Mouse (Mus musculus): ENCODE results near the gene Shroom3. TPM values are rescaled to one million over a fixed set of nuclear protein-coding genes. Genes with fewer than 3 reads are reported as not detected.
A peak's percentile ranks its signal among the peaks of the same experiment; 100 is the strongest.

The Shroom3 gene
- polyA plus RNA-seq, 1 experiment from 2014 or later: 2.5 TPM

- Histone ChIP-seq H3K9me3 (no peaks in the 10 kb centered on the region; the same call in 1 of the 2 replicates), H3K9ac (replicated peaks) (no peak overlapping the region), H3K4me2 (replicated peaks) (no peak overlapping the region), H3K36me3 (no peaks in the 10 kb centered on the region), H3K27ac (no peak overlapping the region), H3K27me3 (no peaks in the 10 kb centered on the region), H3K4me1 (replicated peaks) (peaks cover 4% of the 10 kb centered on the region; the same call in 1 of the 2 replicates), H3K4me3 (replicated peaks) (no peak overlapping the region)
- 25% methylated on average over 11 of the region's 11 CpGs for WGBS
- no peak for ATAC-seq
Measured at GRCm38 (mm10) chr5:92796089-92796990, 113.1 kb downstream of the Shroom3 start.

- Histone ChIP-seq H3K9me3 (no peaks in the 10 kb centered on the region; the same call in 1 of the 2 replicates), H3K27me3 (no peaks in the 10 kb centered on the region), H3K27ac (no peak overlapping the region), H3K36me3 (no peaks in the 10 kb centered on the region), H3K4me1 (replicated peaks) (peaks cover 4% of the 10 kb centered on the region; the same call in 1 of the 2 replicates), H3K4me3 (replicated peaks) (no peak overlapping the region), H3K4me2 (replicated peaks) (no peak overlapping the region), H3K9ac (replicated peaks) (no peak overlapping the region)
- 86% methylated on average over 3 of the region's 3 CpGs for WGBS
- ATAC-seq: no peak
Measured at GRCm38 (mm10) chr5:92797981-92798380, 114.7 kb downstream of the Shroom3 start.

GRCm38 (mm10) chr5:92804379-92804778 is 121.1 kb downstream of the Shroom3 start:
- Histone ChIP-seq H3K27me3 (peaks cover 5% of the 10 kb centered on the region; the same call in 1 of the 2 replicates), H3K9ac (replicated peaks) (0 out of 2 replicates have a peak overlapping the region, but pooled peaks have one; percentile 19), H3K36me3 (no peaks in the 10 kb centered on the region), H3K9me3 (no peaks in the 10 kb centered on the region), H3K27ac (no peak overlapping the region), H3K4me3 (replicated peaks) (no peak overlapping the region), H3K4me2 (replicated peaks) (no peak overlapping the region), H3K4me1 (replicated peaks) (peaks cover 20% of the 10 kb centered on the region)
- no peak for ATAC-seq
- WGBS: 17% methylated on average over 7 of the region's 7 CpGs

- 0 out of 2 replicates have a peak overlapping the region, but pooled peaks have one; percentile 7 for H3K27ac ChIP-seq
- peak; percentile 75 for ATAC-seq
Measured at GRCm38 (mm10) chr5:92808503-92809415, 125.5 kb downstream of the Shroom3 start.

GRCm38 (mm10) chr5:92809416-92809750 is 126.1 kb downstream of the Shroom3 start:
- peaks cover 15% of the 10 kb centered on the region; the same call in 1 of the 2 replicates for H3K27me3 ChIP-seq
- H3K4me2 ChIP-seq (replicated peaks): peak overlapping the region; percentile 55
- 0 out of 2 replicates have a peak overlapping the region, but pooled peaks have one; percentile 7 for H3K27ac ChIP-seq
- WGBS: 14% methylated on average over 13 of the region's 13 CpGs
- H3K9ac ChIP-seq (replicated peaks): peak overlapping the region; percentile 44
- H3K4me1 ChIP-seq (replicated peaks): peaks cover 44% of the 10 kb centered on the region
- H3K4me3 ChIP-seq (replicated peaks): peak overlapping the region; percentile 35
- 0 out of 2 replicates have a peak, but pooled peaks have one; percentile 5 for ATAC-seq
- H3K9me3 ChIP-seq: no peaks in the 10 kb centered on the region
- no peaks in the 10 kb centered on the region for H3K36me3 ChIP-seq

More at GRCm38 (mm10) chr5:92808503-92809415, 125.5 kb downstream of the Shroom3 start:
- Histone ChIP-seq H3K9ac (replicated peaks) (peak overlapping the region; percentile 44), H3K36me3 (no peaks in the 10 kb centered on the region), H3K4me2 (replicated peaks) (peak overlapping the region; percentile 55), H3K4me1 (replicated peaks) (peaks cover 50% of the 10 kb centered on the region), H3K9me3 (no peaks in the 10 kb centered on the region), H3K27me3 (peaks cover 15% of the 10 kb centered on the region; the same call in 1 of the 2 replicates), H3K4me3 (replicated peaks) (peak overlapping the region; percentile 35)
- 2% methylated on average over 28 of the region's 28 CpGs for WGBS

- peaks cover 40% of the 10 kb centered on the region for H3K4me1 ChIP-seq (replicated peaks)
- 2% methylated on average over 9 of the region's 9 CpGs for WGBS
- H3K4me3 ChIP-seq (replicated peaks): no peak overlapping the region
- H3K4me2 ChIP-seq (replicated peaks): peak overlapping the region; percentile 35
- ATAC-seq: peak; percentile 74
- no peak overlapping the region for H3K9ac ChIP-seq (replicated peaks)
- no peaks in the 10 kb centered on the region for H3K9me3 ChIP-seq
- H3K27ac ChIP-seq: no peak overlapping the region
- no peaks in the 10 kb centered on the region for H3K36me3 ChIP-seq
- peaks cover 15% of the 10 kb centered on the region; the same call in 1 of the 2 replicates for H3K27me3 ChIP-seq
Measured at GRCm38 (mm10) chr5:92810922-92811533, 127.8 kb downstream of the Shroom3 start.

- H3K4me1 ChIP-seq (replicated peaks): peaks cover 40% of the 10 kb centered on the region
- peaks cover 15% of the 10 kb centered on the region; the same call in 1 of the 2 replicates for H3K27me3 ChIP-seq
- no peaks in the 10 kb centered on the region for H3K36me3 ChIP-seq
- no peak overlapping the region for H3K4me2 ChIP-seq (replicated peaks)
- H3K9me3 ChIP-seq: no peaks in the 10 kb centered on the region
- no peak overlapping the region for H3K9ac ChIP-seq (replicated peaks)
- no peak for ATAC-seq
- no peak overlapping the region for H3K4me3 ChIP-seq (replicated peaks)
- 16% methylated on average over 7 of the region's 7 CpGs for WGBS
- no peak overlapping the region for H3K27ac ChIP-seq
Measured at GRCm38 (mm10) chr5:92811761-92812160, 128.5 kb downstream of the Shroom3 start.

- Histone ChIP-seq H3K4me2 (replicated peaks) (no peak overlapping the region), H3K4me3 (replicated peaks) (no peak overlapping the region), H3K9ac (replicated peaks) (no peak overlapping the region), H3K9me3 (no peaks in the 10 kb centered on the region), H3K4me1 (replicated peaks) (peaks cover 40% of the 10 kb centered on the region), H3K27ac (no peak overlapping the region), H3K27me3 (peaks cover 15% of the 10 kb centered on the region; the same call in 1 of the 2 replicates), H3K36me3 (no peaks in the 10 kb centered on the region)
- 0 out of 2 replicates have a peak, but pooled peaks have one; percentile 41 for ATAC-seq
- WGBS: 4% methylated on average over 8 of the region's 8 CpGs
Measured at GRCm38 (mm10) chr5:92812936-92813335, 129.7 kb downstream of the Shroom3 start.

- Histone ChIP-seq H3K36me3 (no peaks in the 10 kb centered on the region), H3K27ac (no peak overlapping the region)
- WGBS: 64% methylated on average over 5 of the region's 5 CpGs
Measured at GRCm38 (mm10) chr5:92813562-92813961, 130.3 kb downstream of the Shroom3 start.

GRCm38 (mm10) chr5:92814621-92815020 is 131.4 kb downstream of the Shroom3 start:
- no peak for ATAC-seq

More at GRCm38 (mm10) chr5:92813562-92813961, 130.3 kb downstream of the Shroom3 start:
- peaks cover 15% of the 10 kb centered on the region; the same call in 1 of the 2 replicates for H3K27me3 ChIP-seq
- ATAC-seq: no peak
- H3K4me1 ChIP-seq (replicated peaks): peaks cover 38% of the 10 kb centered on the region
- H3K9ac ChIP-seq (replicated peaks): no peak overlapping the region
- no peak overlapping the region for H3K4me3 ChIP-seq (replicated peaks)
- no peaks in the 10 kb centered on the region for H3K9me3 ChIP-seq
- H3K4me2 ChIP-seq (replicated peaks): no peak overlapping the region

More at GRCm38 (mm10) chr5:92814621-92815020, 131.4 kb downstream of the Shroom3 start:
- Histone ChIP-seq H3K27me3 (peaks cover 8% of the 10 kb centered on the region; the same call in 1 of the 2 replicates), H3K4me1 (replicated peaks) (peaks cover 28% of the 10 kb centered on the region), H3K36me3 (no peaks in the 10 kb centered on the region), H3K9ac (replicated peaks) (no peak overlapping the region), H3K27ac (no peak overlapping the region), H3K9me3 (no peaks in the 10 kb centered on the region), H3K4me3 (replicated peaks) (no peak overlapping the region), H3K4me2 (replicated peaks) (no peak overlapping the region)
- 90% methylated on average over 3 of the region's 3 CpGs for WGBS

Measured in midbrain, embryonic 13.5 days (tissue).